In the genomic region with DNA sequence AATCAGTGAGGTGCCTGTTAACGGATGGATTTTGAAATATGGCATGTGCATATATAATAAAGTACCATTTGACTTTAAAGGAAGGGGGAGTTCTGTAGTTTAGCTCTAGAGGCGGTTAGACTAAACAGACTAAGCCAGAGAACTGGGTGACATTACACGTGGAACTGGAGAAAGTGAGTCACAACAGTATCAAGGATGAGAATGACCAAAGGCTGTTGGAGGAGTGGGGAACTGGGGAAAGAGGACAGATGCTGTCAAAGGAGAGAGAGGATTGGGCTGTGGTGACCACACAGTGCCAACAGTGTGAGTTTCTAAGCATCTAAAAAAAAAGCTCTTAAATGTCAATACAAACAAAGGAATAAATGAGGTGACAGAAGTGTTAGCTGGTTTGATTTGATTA, we compare ENCODE assay signal across 29 mouse cellular contexts.
"Had no signal": no experiment of that assay in that cellular context is flagged by ENCODE, and none has a peak within 500 bp of the region (broad histone marks: within the 10 kb centered on the region; RNA-seq: fewer than 3 reads in every experiment).

No protein-coding gene starts in this region.

- H3K4me3 ChIP-seq: gastrocnemius, adult 2 months; heart, adult 2 months; heart, embryonic 13.5 days; heart, embryonic 15.5 days; hindbrain, embryonic 13.5 days; hindbrain, embryonic 15.5 days; kidney, embryonic 15.5 days; layer of hippocampus, adult 2 months; left cerebral cortex, adult 2 months; limb, embryonic 10.5 days; limb, embryonic 12.5 days; liver, embryonic 13.5 days; liver, embryonic 15.5 days had no signal

- H3K9me3 ChIP-seq: heart, embryonic 13.5 days; heart, embryonic 15.5 days; hindbrain, embryonic 13.5 days; hindbrain, embryonic 15.5 days; kidney, embryonic 15.5 days; limb, embryonic 10.5 days; limb, embryonic 12.5 days; liver, embryonic 13.5 days; liver, embryonic 15.5 days had no signal

- ATAC-seq: hindbrain, postnatal 0 days; intestine, embryonic 16.5 days had no signal

- H3K9ac ChIP-seq: heart, embryonic 13.5 days; heart, embryonic 15.5 days; hindbrain, embryonic 13.5 days; hindbrain, embryonic 15.5 days; kidney, embryonic 15.5 days; limb, embryonic 12.5 days; liver, embryonic 13.5 days; liver, embryonic 15.5 days had no signal

- H3K27me3 ChIP-seq: heart, embryonic 13.5 days; heart, embryonic 15.5 days; hindbrain, embryonic 13.5 days; hindbrain, embryonic 15.5 days; kidney, embryonic 15.5 days; limb, embryonic 12.5 days; liver, embryonic 13.5 days; liver, embryonic 15.5 days had no signal

- H3K36me3 ChIP-seq: heart, embryonic 13.5 days; heart, embryonic 15.5 days; hindbrain, embryonic 13.5 days; hindbrain, embryonic 15.5 days; kidney, embryonic 15.5 days; limb, embryonic 10.5 days; limb, embryonic 12.5 days; liver, embryonic 13.5 days; liver, embryonic 15.5 days had no signal

- DNase-seq: gastrocnemius, adult 2 months; gastrocnemius, postnatal 10 days; gastrocnemius, postnatal 36 days; heart, adult 11 months; heart, adult 2 months; heart, postnatal 14 days; heart, postnatal 36 days; kidney, adult 11 months; kidney, adult 2 months; kidney, adult 9 months; kidney, postnatal 14 days; kidney, postnatal 36 days; liver; liver, embryonic 13.5 days had no signal

- H3K27ac ChIP-seq: gastrocnemius, adult 2 months; heart, adult 2 months; heart, embryonic 13.5 days; heart, embryonic 15.5 days; hindbrain, embryonic 13.5 days; hindbrain, embryonic 15.5 days; hindbrain, postnatal 0 days; kidney, embryonic 15.5 days; kidney, postnatal 0 days; layer of hippocampus, adult 2 months; left cerebral cortex, adult 2 months; limb, embryonic 10.5 days; limb, embryonic 12.5 days; liver, embryonic 13.5 days; liver, embryonic 15.5 days had no signal

- H3K4me2 ChIP-seq: heart, embryonic 11.5 days; heart, embryonic 13.5 days; heart, embryonic 15.5 days; hindbrain, embryonic 13.5 days; hindbrain, embryonic 15.5 days; kidney, embryonic 15.5 days; limb, embryonic 12.5 days; liver, embryonic 11.5 days; liver, embryonic 13.5 days; liver, embryonic 15.5 days had no signal
